Mouse (Mus musculus): ENCODE data around the gene Nt5c1a. TPM values are rescaled to one million over a fixed set of nuclear protein-coding genes. Genes with fewer than 3 reads are reported as not detected.

The Nt5c1a gene
- polyA plus RNA-seq, 1 experiment from 2014 or later, result 0.39 TPM

Other genes starting within 250 kb of the Nt5c1a start
- gene Mfsd2a, start 240.3 kb upstream of the Nt5c1a start, polyA plus RNA-seq (2014; fragmentation: Nextera tagmentation; extraction: Ambion mirVana), result 1.2 and 1.3 TPM in 2 replicates
- 1.8 and 2.1 TPM in 2 replicates for gene Mycl, start 205.9 kb upstream of the Nt5c1a start, polyA plus RNA-seq (2014; fragmentation: Nextera tagmentation; extraction: Ambion mirVana)
- 13.6 and 14.4 TPM in 2 replicates for gene Trit1, start 184.9 kb upstream of the Nt5c1a start, polyA plus RNA-seq (2014; fragmentation: Nextera tagmentation; extraction: Ambion mirVana)
- gene Bmp8b, start 96.3 kb upstream of the Nt5c1a start, polyA plus RNA-seq (2014; fragmentation: Nextera tagmentation; extraction: Ambion mirVana), result not detected in 2 replicates
- not detected in 2 replicates for gene Oxct2b, start 85.2 kb upstream of the Nt5c1a start, polyA plus RNA-seq (2014; fragmentation: Nextera tagmentation; extraction: Ambion mirVana)
- gene Ppie, start 61.6 kb upstream of the Nt5c1a start, polyA plus RNA-seq (2014; fragmentation: Nextera tagmentation; extraction: Ambion mirVana), result 63.4 and 65.1 TPM in 2 replicates
- gene Hpcal4, start 18.3 kb upstream of the Nt5c1a start, polyA plus RNA-seq (2014; fragmentation: Nextera tagmentation; extraction: Ambion mirVana), result 1.9 and 2.4 TPM in 2 replicates
- 6.2 and 6.7 TPM in 2 replicates for gene Heyl, start 32.1 kb downstream of the Nt5c1a start, polyA plus RNA-seq (2014; fragmentation: Nextera tagmentation; extraction: Ambion mirVana)
- 64.9 and 83.5 TPM in 2 replicates for gene Pabpc4, start 60.8 kb downstream of the Nt5c1a start, polyA plus RNA-seq (2014; fragmentation: Nextera tagmentation; extraction: Ambion mirVana)
- gene Oxct2a, start 122.1 kb downstream of the Nt5c1a start, polyA plus RNA-seq (2014; fragmentation: Nextera tagmentation; extraction: Ambion mirVana), result not detected in 2 replicates
- gene Bmp8a, start 141.7 kb downstream of the Nt5c1a start, polyA plus RNA-seq (2014; fragmentation: Nextera tagmentation; extraction: Ambion mirVana), result 0.10 TPM in 1 of 2 replicates, not detected in the other

Measured in heart, embryonic 11.5 days (tissue).